Mouse (Mus musculus): ENCODE data around the gene Agap3. TPM values are rescaled to one million over a fixed set of nuclear protein-coding genes. Genes with fewer than 3 reads are reported as not detected.

Gene Agap3
- total RNA-seq, 2 experiments from 2014 or later, result 88.4 to 89.2 TPM

GRCm38 (mm10) chr5:24550598-24551316, 98.8 kb downstream of the Agap3 start:
- no peak for DNase-seq (ENCODE audit: low spot score in 2 of 2)

GRCm38 (mm10) chr5:24551317-24551688, 99.3 kb downstream of the Agap3 start:
- no peak for DNase-seq (ENCODE audit: low spot score in 2 of 2)

Other genes starting within 250 kb of the Agap3 start
- 10 to 100 TPM; 38.6 to 42.4 TPM for gene Kcnh2, start 100.6 kb upstream of the Agap3 start, total RNA-seq (2021)
- 10 to 100 TPM; 11.5 to 12.3 TPM for gene Nos3, start 87.4 kb upstream of the Agap3 start, total RNA-seq (2021)
- under 1 TPM; 0.42 to 0.62 TPM for gene Atg9b, start 60.0 kb upstream of the Agap3 start, total RNA-seq (2021)
- gene Abcb8, start 58.5 kb upstream of the Agap3 start, total RNA-seq (2021), result 10 to 100 TPM; 73.9 to 84.8 TPM
- under 1 TPM; 0.20 to 0.22 TPM for gene Asic3, start 38.8 kb upstream of the Agap3 start, total RNA-seq (2021)
- 10 to 100 TPM; 42.6 to 43.9 TPM for gene Cdk5, start 28.6 kb upstream of the Agap3 start, total RNA-seq (2021)
- 10 to 100 TPM; 60.8 to 70.1 TPM for gene Slc4a2, start 28.3 kb upstream of the Agap3 start, total RNA-seq (2021)
- 100 to 1,000 TPM; 108 to 127 TPM for gene Fastk, start 6.9 kb upstream of the Agap3 start, total RNA-seq (2021)
- 10 to 100 TPM; 11.1 to 11.3 TPM for gene Tmub1, start 4.3 kb upstream of the Agap3 start, total RNA-seq (2021)
- under 1 TPM in 1 of 2 experiments, not detected in 1; 0.11 TPM for gene Gbx1, start 75.0 kb downstream of the Agap3 start, total RNA-seq (2021)
- gene Asb10, start 88.8 kb downstream of the Agap3 start, total RNA-seq (2021), result 1 to 10 TPM; 2.6 to 3.0 TPM
- gene 4931409K22Rik, start 104.6 kb downstream of the Agap3 start, total RNA-seq (2021), result under 1 TPM in 1 of 2 experiments, not detected in 1; 0.11 TPM
- gene Abcf2, start 125.3 kb downstream of the Agap3 start, total RNA-seq (2021), result 10 to 100 TPM; 54.7 to 59.8 TPM
- 10 to 100 TPM; 59.1 to 68.4 TPM for gene Chpf2, start 134.6 kb downstream of the Agap3 start, total RNA-seq (2021)
- gene Smarcd3, start 172.2 kb downstream of the Agap3 start, total RNA-seq (2021), result 10 to 100 TPM; 27.9 to 30.6 TPM
- gene Nub1, start 233.4 kb downstream of the Agap3 start, total RNA-seq (2021), result 10 to 100 TPM; 59.7 to 61.7 TPM

Measured in adrenal gland, postnatal 4 days (tissue).